Mouse (Mus musculus) lung, adult 2 months (tissue): ENCODE measurements around the gene Apod.

ENCODE experiments used
- CTCF ChIP-seq: fragments of 200-500 bp; IDR thresholded peaks from 2 replicates; pipeline ENCODE4 v1.5.1; 2011; ENCODE audit warnings: mild to moderate bottlenecking, low read length, control low read depth; ENCODE audit not compliant: insufficient read depth
- POLR2A ChIP-seq: fragments of 200-500 bp; IDR thresholded peaks from 2 replicates; pipeline ENCODE4 v1.6.1; 2011; ENCODE audit warnings: low read depth, mild to moderate bottlenecking, control low read depth, low read length, borderline replicate concordance; ENCODE audit errors: extremely low read depth

DNA sequence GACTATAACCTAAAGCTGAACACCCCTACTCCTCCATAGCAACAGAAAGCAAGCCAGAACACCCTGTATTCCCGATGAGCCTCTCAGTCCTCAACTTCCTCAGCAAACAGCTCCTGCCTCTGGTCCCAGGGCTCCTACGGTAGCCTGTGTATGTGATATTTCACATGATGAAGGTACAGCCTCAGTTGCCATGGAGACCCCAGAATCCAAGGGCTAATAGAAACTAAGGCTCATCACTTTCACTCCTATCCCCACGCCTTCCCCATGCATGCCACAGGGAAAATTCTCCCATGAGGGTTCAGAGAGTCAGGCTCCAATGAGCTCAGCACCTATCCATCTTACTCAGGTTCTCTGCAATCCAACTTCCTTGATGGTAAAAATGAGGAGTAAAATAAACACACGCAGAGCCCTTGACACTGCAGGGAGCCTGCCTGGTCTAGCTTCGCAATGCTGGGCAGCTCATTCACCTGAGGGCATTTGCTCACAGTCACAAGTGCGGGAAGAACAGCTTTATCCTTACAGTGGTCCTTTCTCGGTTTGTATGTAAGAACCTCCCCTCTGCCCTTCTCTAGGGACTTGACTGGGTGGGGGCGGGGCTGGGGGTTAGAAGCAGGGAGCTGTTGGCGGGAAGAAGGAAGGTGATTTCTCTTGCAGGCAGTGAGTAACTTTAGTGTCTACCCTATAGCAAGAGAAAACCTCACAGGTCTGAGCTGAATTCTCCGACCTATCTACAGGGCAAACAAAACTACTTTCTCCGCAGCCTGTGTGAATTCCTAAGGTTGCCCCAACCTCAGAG, 15.2 kb downstream of the Apod start:
- TF ChIP-seq POLR2A, result no peak
- no peak for TF ChIP-seq CTCF
